Mouse (Mus musculus): ENCODE results near the gene Gadd45b.

DNA sequence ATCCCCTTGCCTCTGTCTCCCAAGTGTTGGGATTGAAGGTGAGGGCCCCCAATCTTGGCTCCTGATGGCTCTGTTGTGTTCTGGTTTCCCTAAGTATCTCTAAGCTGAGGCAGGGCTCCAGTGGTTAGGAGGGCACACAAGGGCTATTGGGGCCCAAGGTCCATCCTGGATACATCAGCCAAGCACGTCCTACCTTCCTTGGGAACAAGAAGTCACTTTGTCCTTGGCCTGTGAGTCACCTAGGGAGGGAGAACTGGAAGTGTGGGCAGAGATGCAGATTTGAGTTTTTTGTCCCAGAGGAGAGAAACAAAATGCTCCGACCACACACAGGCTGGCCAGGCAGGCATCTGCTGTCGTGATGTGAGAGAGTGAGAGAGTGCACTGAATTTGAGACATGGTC, 19.2 kb downstream of the Gadd45b start:
- no peak for TF ChIP-seq CTCF (IDR thresholded peaks at IDR 0.05; ENCODE audit: low read depth)
- no peak for TF ChIP-seq EP300 (optimal IDR thresholded peaks at IDR 0.05)

Data from stomach, postnatal 0 days (tissue).